Mouse (Mus musculus) olfactory bulb, adult 2 months (tissue): Measurements from ENCODE around the gene Cldn11. TPM values are rescaled to one million over a fixed set of nuclear protein-coding genes. Genes with fewer than 3 reads are reported as not detected.

Experiments used
- H3K27ac ChIP-seq: fragments of 200-500 bp; 2 replicates; pipeline ENCODE4 v1.5.1; 2012; ENCODE audit warnings: low read depth, low read length; ENCODE audit not compliant: insufficient read depth
- H3K4me1 ChIP-seq: fragments of 200-500 bp; 2 replicates; pipeline ENCODE4 v1.6.1; 2012; ENCODE audit warnings: low read length; ENCODE audit not compliant: control insufficient read depth, insufficient read depth
- H3K4me3 ChIP-seq: fragments of 200-500 bp; 2 replicates; pipeline ENCODE4 v1.5.1; 2012; ENCODE audit warnings: mild to moderate bottlenecking, low read depth, low read length, moderate library complexity; ENCODE audit not compliant: insufficient read depth
- CTCF ChIP-seq: fragments of 200-500 bp; IDR thresholded peaks from 2 replicates; pipeline ENCODE4 v1.5.1; 2012; ENCODE audit warnings: low read depth, mild to moderate bottlenecking, low read length, moderate library complexity; ENCODE audit not compliant: insufficient read depth
- POLR2A ChIP-seq: fragments of 200-500 bp; IDR thresholded peaks from 2 replicates; pipeline ENCODE4 v1.6.1; 2012; ENCODE audit warnings: mild to moderate bottlenecking, low read depth, low read length, moderate library complexity; ENCODE audit not compliant: insufficient read depth
- WGBS: fragments of 180-500 bp; shearing (Covaris S2); methylation state at CpG from one replicate; pipeline ENCODE4 v1.1.7; 2018; 5-methylcytosine and 5-hydroxymethylcytosine counted together
- polyA plus RNA-seq: library from polyadenylated mRNA; stranded (reverse); fragments of >200 nt; gene quantifications from 2 replicates; pipeline ENCODE4 v1.2.4, GENCODE M21; 2012; ENCODE audit warnings: low replicate concordance; ENCODE audit not compliant: missing spikeins, insufficient read depth, insufficient read length

Gene Cldn11
- polyA plus RNA-seq: not detected in 2 replicates

DNA sequence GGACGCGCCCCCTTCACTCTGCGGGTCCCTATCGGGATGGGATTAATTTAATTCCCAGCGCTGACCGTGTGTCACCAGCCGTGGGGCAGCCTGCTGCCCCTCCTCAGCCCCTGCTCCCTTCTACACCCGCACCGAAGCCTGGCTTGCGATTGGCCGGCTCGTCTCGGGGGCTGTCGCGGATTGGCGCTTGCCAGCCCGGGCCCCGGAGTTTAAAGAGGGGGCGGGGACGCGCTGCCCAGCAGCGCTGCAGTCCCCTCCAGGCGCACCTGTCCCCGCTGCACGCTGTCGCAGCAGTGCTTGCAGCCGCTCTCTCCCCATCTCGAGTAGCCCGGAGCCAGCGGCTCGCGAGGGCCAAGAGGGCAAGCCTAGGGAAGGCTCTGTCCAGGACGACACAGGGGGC, at the start of gene Cldn11:
Cldn11 (plus strand) TSS at position 215 of the 400 bp plus-strand sequence.
- peak within 1 kb of the TSS; percentile 27 for H3K4me3 ChIP-seq
- peaks cover 4% of the 10 kb centered on the region for H3K4me1 ChIP-seq
- TF ChIP-seq POLR2A (no peak), CTCF (no peak)
- no peak within 1 kb of the TSS for H3K27ac ChIP-seq
- WGBS: under 1% methylated on average over 33 of the region's 33 CpGs

DNA sequence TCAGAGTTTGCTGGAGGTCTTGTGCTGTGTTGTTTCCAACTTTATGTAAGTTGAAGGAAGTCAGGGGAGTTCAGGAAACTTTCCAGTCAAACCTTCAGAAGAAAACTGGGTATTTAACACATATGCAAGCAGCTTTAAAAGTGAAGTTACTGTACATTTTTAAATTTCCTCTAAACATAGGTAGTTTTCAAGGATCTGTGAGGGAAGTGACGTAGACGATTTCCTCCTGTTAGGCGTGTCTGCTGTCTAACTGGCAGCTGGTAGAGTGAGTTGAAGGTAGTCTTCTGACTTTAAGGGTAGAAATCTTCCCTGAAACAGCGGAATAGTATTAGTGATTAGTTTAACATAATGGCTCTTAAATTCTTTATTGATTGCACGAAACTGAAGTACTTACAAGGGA, 49.7 kb upstream of the Cldn11 start:
- H3K27ac ChIP-seq: no peak overlapping the region

DNA sequence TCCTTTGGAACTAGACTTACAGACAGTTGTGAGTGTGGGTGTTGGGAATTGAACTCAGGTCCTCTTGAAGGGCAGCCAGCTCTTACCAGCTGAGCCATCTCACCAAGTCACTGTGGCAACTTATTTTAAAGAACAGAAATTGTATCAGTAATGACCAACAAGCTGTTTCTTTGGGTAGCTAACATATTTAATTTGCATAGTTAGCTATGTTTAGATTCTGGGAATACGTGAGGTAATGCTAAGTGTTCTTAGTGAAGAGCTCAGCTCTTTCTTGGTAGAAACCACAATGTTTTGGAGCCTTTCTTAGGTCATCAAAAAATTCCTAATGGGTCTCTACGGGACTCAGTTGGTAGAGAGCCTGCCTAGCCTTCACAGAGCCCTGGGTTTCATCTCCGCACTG, 48.9 kb upstream of the Cldn11 start:
- H3K4me1 ChIP-seq: peaks cover 9% of the 10 kb centered on the region; the same call in 1 of the 2 replicates
- no peak overlapping the region for H3K27ac ChIP-seq
- 95% methylated on average over 3 of the region's 3 CpGs for WGBS
- H3K4me3 ChIP-seq: no peak overlapping the region
- TF ChIP-seq CTCF (no peak), POLR2A (no peak)

More for the DNA sequence above, 49.7 kb upstream of the Cldn11 start:
- no peak for TF ChIP-seq POLR2A
- no peak for TF ChIP-seq CTCF
- H3K4me1 ChIP-seq: peaks cover 9% of the 10 kb centered on the region; the same call in 1 of the 2 replicates
- H3K4me3 ChIP-seq: no peak overlapping the region
- 87% methylated on average over 5 of the region's 5 CpGs for WGBS

DNA sequence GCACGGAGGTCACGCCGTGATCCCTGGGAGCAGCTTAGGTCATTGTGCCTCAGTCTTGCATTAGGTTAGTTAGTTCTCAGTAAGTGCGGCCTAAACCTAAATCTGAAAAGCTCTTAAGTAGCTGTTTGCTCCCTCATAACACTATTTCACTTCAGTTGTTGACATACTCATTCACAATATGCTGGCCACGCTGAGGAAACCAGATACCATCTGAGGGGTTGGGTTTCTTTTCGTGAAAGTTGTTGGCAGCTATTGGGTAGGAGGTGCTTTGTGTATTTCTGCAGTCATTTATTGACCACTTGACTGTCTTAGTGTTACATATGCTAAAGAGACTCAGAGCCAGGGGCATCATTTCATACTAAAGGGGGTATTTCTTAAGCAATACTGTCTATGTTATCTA, 44.8 kb upstream of the Cldn11 start:
- Histone ChIP-seq H3K4me1 (peaks cover 4% of the 10 kb centered on the region; the same call in 1 of the 2 replicates), H3K4me3 (no peak overlapping the region), H3K27ac (no peak overlapping the region)
- TF ChIP-seq POLR2A (no peak), CTCF (no peak)
- WGBS: 93% methylated on average over 6 of the region's 6 CpGs

DNA sequence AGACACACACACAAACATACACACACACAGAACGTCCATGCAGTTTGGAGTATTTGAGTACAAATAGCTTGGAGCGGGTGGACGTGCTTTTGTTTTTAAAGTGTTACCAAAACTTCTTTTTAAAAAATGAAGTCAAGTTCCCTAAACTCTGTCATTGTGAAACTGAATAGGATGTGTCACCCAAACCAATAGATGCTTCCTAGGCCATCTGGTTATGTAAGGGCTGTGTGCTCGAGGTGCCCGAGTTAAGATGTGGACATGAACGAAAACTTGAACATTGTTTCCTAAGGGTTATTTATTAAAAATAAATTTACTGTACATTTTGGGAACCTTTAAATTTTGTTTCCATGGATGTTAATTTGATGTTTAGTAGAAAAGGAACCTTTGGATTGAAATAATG, 43.1 kb upstream of the Cldn11 start:
- WGBS: 87% methylated on average over 6 of the region's 6 CpGs
- no peak overlapping the region for H3K4me3 ChIP-seq
- TF ChIP-seq CTCF: no peak
- TF ChIP-seq POLR2A: no peak
- peaks cover 7% of the 10 kb centered on the region for H3K4me1 ChIP-seq
- H3K27ac ChIP-seq: no peak overlapping the region

DNA sequence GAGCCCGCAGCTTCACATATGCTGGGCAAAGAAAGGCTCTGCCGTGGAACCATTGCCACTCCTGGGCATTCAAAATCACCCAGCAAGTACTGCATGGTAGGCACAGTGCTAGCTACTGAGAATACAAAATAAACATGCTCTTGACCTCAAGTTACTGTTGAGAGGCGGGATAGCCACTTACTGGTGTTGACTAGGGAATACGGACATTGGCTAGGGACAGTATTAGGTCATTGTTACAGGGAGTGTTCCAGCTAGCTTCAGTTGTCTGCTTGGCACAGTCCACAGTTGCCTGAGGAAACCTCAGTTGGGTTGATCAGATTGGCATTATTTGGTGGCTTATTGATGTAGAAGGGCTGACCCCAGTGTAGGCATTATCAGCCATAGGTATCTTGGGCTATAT, 42.0 kb upstream of the Cldn11 start:
- H3K4me1 ChIP-seq: peaks cover 7% of the 10 kb centered on the region
- TF ChIP-seq CTCF (no peak), POLR2A (no peak)
- no peak overlapping the region for H3K27ac ChIP-seq
- no peak overlapping the region for H3K4me3 ChIP-seq
- WGBS: 65% methylated on average over 4 of the region's 4 CpGs

DNA sequence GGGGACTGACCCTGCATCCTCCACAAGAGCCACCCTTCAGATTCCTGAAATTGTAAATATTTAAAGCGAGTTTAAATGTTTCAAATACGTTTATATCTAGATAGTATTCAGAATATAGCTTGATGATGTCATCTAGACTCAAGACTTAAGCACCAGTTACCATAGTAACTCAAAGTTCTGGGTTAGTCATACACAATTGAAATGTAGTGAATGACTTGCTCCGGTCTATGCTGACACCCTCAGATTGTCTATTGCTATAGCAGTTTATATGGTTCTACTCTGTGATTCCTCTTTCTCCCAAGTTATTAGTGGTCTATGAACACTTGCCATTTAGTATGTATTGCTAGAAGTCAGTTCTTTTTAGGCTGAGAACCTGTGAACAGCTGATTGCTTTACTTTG, 40.6 kb upstream of the Cldn11 start:
- Histone ChIP-seq H3K4me1 (peaks cover 5% of the 10 kb centered on the region), H3K27ac (no peak overlapping the region), H3K4me3 (no peak overlapping the region)
- no peak for TF ChIP-seq CTCF
- no peak for TF ChIP-seq POLR2A
- 55% methylated on average over 3 of the region's 3 CpGs for WGBS

DNA sequence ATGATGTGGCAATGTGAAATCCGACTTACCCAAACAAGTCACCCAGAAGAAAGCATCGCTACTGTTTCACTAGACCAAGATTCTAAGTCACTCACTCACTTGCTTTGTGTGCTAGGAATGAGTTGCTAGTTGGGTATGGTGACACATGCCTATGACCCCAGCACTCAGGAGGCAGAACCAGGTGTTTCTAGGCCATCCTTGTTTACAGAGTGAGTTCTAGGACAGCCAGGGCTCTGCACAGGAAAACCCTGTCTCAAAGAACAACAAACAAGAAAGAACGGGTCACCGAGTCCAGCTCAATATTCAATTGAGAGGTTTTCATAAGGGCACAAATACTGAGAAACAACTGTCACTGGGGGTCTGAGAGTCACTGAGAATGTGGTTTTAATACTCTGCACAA, 26.6 kb upstream of the Cldn11 start:
- Histone ChIP-seq H3K27ac (no peak overlapping the region), H3K4me3 (no peak overlapping the region), H3K4me1 (no peaks in the 10 kb centered on the region)
- 86% methylated on average over 4 of the region's 4 CpGs for WGBS
- TF ChIP-seq CTCF: no peak
- no peak for TF ChIP-seq POLR2A

DNA sequence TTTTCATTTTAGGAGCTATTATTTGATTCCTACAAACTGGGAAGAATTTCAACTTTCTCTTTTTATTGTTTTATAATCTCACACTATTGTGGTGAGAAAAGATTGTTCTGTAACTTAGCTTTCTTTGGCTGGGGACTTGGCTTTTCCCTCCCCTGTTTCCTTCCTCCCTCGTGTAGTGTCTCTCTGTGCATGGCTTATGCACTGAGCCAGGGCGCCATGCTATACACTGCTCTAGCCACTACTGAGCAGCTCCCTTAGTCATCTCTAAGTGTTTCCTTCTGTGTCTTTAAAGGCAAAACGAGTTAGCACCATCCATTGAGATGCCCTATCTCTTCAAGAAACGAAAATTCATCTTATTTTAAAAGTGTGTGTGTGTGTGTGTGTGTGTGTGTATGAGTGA, 23.4 kb upstream of the Cldn11 start:
- Histone ChIP-seq H3K4me1 (no peaks in the 10 kb centered on the region), H3K27ac (no peak overlapping the region), H3K4me3 (no peak overlapping the region)
- 81% methylated on average over 4 of the region's 4 CpGs for WGBS
- TF ChIP-seq POLR2A: no peak
- TF ChIP-seq CTCF: no peak

DNA sequence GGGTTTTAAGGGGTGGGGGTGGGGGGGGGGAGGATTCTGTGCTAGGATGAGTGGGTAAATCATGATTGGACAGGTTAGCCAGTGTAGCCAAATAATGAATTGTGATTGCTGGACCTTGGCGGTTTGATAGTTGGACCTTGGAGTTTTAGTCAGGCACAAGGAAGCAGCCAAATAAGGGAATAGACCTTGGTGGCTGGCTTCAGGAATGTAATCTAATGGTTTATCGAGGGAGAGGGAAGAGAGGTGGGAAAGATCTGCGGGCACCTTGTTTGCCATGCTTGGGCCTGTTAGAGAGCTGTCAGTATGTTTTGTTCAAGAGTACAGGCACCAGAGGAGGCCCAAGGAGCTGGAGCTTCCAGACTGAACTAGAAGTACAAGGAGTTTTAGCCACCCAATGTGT, 22.9 kb upstream of the Cldn11 start:
- no peak overlapping the region for H3K4me3 ChIP-seq
- TF ChIP-seq CTCF (no peak), POLR2A (no peak)
- H3K4me1 ChIP-seq: no peaks in the 10 kb centered on the region
- H3K27ac ChIP-seq: no peak overlapping the region
- 92% methylated on average over 3 of the region's 3 CpGs for WGBS
